35 mouse cellular contexts compared by ENCODE assay signal in the genomic region with DNA sequence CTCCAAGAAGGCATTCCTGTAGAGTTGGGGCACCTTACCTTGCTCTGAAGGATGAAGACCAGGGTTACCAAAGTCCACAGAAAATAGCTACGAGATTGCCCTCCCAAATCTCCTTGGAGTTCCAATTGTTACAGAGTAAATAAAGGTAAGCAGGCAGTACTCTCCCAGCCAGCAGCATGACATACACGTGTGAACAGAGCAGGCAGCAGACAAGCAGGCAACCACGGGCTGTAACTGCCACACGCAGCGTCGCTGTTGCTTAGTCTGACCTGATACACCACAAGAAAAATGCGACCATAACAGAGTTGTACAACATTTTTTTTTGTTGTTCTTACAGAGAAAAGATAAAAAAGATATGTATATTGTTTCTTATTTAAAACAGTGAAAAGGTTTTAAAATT. TPM values are rescaled to one million over a fixed set of nuclear protein-coding genes. Genes with fewer than 3 reads are reported as not detected.
"Had no signal": no experiment of that assay in that cellular context is flagged by ENCODE, and none has a peak within 500 bp of the region (broad histone marks: within the 10 kb centered on the region; RNA-seq: fewer than 3 reads in every experiment).

No protein-coding gene starts in this region.

- H3K27ac ChIP-seq: embryonic facial prominence, embryonic 10.5 days; embryonic facial prominence, embryonic 12.5 days; embryonic facial prominence, embryonic 13.5 days; embryonic facial prominence, embryonic 15.5 days; forebrain, embryonic 10.5 days; forebrain, embryonic 12.5 days; forebrain, embryonic 13.5 days; forebrain, embryonic 15.5 days; gastrocnemius, adult 2 months; heart, adult 2 months had no signal

- H3K4me1 ChIP-seq: embryonic facial prominence, embryonic 10.5 days; embryonic facial prominence, embryonic 12.5 days; embryonic facial prominence, embryonic 13.5 days; embryonic facial prominence, embryonic 15.5 days; forebrain, embryonic 10.5 days; forebrain, embryonic 12.5 days; forebrain, embryonic 13.5 days; forebrain, embryonic 15.5 days had no signal

- DNase-seq: cerebellum, adult 2 months; cerebellum, adult 8-10 months; cerebellum, adult 9-10 months; cerebellum, adult 9-11 months; cerebellum, postnatal 10 days; cerebellum, postnatal 14 days; cerebellum, postnatal 25 days; cerebellum, postnatal 36 days; embryo, embryonic 11 days; forebrain, postnatal 0 days; gastrocnemius, adult 2 months; gastrocnemius, postnatal 10 days; gastrocnemius, postnatal 14 days; gastrocnemius, postnatal 25 days; gastrocnemius, postnatal 36 days; heart, adult 2 months had no signal

- H3K27me3 ChIP-seq: embryonic facial prominence, embryonic 12.5 days; embryonic facial prominence, embryonic 13.5 days; embryonic facial prominence, embryonic 15.5 days; forebrain, embryonic 12.5 days; forebrain, embryonic 13.5 days; forebrain, embryonic 15.5 days had no signal

- H3K9me3 ChIP-seq: embryonic facial prominence, embryonic 10.5 days; embryonic facial prominence, embryonic 12.5 days; embryonic facial prominence, embryonic 13.5 days; embryonic facial prominence, embryonic 15.5 days; forebrain, embryonic 10.5 days; forebrain, embryonic 12.5 days; forebrain, embryonic 13.5 days; forebrain, embryonic 15.5 days had no signal

- H3K4me3 ChIP-seq: embryonic facial prominence, embryonic 10.5 days; embryonic facial prominence, embryonic 12.5 days; embryonic facial prominence, embryonic 13.5 days; embryonic facial prominence, embryonic 15.5 days; erythroblast, embryonic 14.5 days; forebrain, embryonic 10.5 days; forebrain, embryonic 12.5 days; forebrain, embryonic 13.5 days; forebrain, embryonic 15.5 days; gastrocnemius, adult 2 months; heart, adult 2 months had no signal

- H3K4me2 ChIP-seq: embryonic facial prominence, embryonic 12.5 days; embryonic facial prominence, embryonic 13.5 days; embryonic facial prominence, embryonic 15.5 days; forebrain, embryonic 12.5 days; forebrain, embryonic 13.5 days; forebrain, embryonic 15.5 days had no signal

- ATAC-seq: forebrain, embryonic 13.5 days; forebrain, embryonic 14.5 days; forebrain, embryonic 15.5 days; forebrain, embryonic 16.5 days; forebrain, postnatal 0 days had no signal

RNA-seq across cellular contexts. Expression of gene Bmp8a, which starts 15.6 kb away (rescaled TPM):
- total RNA-seq: common myeloid progenitor, adult 5-6 weeks; gastrocnemius, postnatal 4 days; granulocyte monocyte progenitor cell, adult 5-6 weeks; heart, adult 2 months; heart, adult 8-10 months had no signal
- polyA plus RNA-seq: embryonic facial prominence, embryonic 10.5 days; erythroblast, embryonic 14.5 days; forebrain, embryonic 12.5 days; forebrain, embryonic 13.5 days; forebrain, embryonic 14.5 days; heart, adult 2 months had no signal

RNA-seq across cellular contexts. Expression of gene Oxct2a, which starts 35.2 kb away (rescaled TPM):
- total RNA-seq: common myeloid progenitor, adult 5-6 weeks; gastrocnemius, postnatal 4 days; granulocyte monocyte progenitor cell, adult 5-6 weeks; heart, adult 2 months; heart, adult 8-10 months had no signal
- polyA plus RNA-seq: cerebellum, adult 2 months; embryonic facial prominence, embryonic 10.5 days; embryonic facial prominence, embryonic 11.5 days; embryonic facial prominence, embryonic 12.5 days; embryonic facial prominence, embryonic 13.5 days; embryonic facial prominence, embryonic 14.5 days; erythroblast, embryonic 14.5 days; forebrain, embryonic 10.5 days; forebrain, embryonic 11.5 days; forebrain, embryonic 12.5 days; forebrain, embryonic 13.5 days; forebrain, embryonic 14.5 days; forebrain, embryonic 15.5 days; forebrain, embryonic 16.5 days; frontal cortex, adult 2 months had no signal
